Mouse (Mus musculus) spleen, adult 18-20 months (tissue): Measurements from ENCODE around the gene Stk32c.
A peak's percentile ranks its signal among the peaks of the same experiment; 100 is the strongest.

Source experiments
- DNase-seq, 2 experiments: peaks; one replicate each; pipeline ENCODE4 v3.0.0; 2022; ENCODE audit warnings: mixed read lengths in 2 of 2

Gene Stk32c

DNA sequence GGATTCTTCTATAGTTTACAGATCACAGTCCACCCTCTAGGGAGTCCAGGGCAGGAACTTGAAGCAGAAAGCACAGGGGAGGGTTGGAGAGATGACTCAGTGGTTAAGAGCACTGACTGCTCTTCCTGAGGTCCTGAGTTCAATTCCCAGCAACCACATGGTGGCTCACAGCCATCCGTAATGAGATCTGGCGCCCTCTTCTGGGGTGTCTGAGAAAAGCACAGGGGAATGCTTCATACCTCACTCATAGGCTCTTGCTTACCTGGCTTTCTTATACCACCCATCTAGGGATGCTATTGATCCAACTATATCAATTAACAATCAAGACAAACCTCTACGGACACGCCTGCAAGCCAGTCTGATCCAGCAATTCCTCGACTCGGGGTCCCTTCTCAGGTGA, 21.5 kb downstream of the Stk32c start:
- no peak for DNase-seq

DNA sequence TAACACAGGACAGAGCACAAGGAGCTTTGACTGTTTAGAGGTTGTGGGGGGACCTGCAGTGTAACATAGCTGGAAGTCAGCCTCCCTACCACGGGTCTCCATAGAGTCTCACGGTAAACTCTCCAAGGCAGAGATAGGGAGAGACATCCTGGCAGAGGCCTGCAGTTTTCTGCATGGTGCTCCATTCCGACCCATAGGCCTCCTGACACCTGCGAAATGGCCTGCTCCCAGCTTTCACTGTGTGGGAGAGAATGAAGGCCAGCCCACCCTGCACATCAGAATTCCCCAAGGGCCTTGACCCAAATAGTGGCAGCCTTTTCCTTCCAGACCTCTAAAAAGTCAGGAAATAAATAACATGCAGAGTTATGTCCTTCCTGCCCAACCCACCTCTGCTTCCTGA, 22.5 kb downstream of the Stk32c start:
- DNase-seq: no peak

DNA sequence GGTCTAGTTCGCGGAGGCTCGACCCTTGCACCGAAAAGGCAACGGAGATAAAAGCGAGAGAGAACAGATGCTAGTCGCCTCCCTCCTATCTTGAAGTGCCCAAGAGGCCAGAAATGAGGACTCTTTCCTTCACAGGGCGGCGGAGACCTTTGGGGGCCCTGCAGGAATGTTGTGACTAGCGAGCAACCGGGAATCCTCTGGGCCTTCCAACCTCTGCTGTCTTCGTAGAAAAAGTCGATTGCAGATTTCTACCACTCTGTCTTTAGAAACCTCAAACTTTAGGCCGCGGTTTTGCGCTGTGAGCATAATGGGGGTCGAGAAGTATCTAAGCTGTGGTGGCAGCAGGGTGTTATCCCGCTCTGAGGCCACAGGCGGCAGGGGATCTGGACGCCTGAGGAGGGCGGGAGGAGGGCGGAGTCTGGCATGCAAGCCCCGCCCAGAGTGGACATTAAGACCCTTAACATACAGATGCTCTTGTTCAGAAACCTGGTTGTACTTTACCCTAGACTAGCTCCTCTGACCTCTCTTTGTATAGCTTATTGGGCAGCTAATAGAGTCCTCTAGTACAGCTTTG, 24.4 kb downstream of the Stk32c start:
- no peak for DNase-seq

DNA sequence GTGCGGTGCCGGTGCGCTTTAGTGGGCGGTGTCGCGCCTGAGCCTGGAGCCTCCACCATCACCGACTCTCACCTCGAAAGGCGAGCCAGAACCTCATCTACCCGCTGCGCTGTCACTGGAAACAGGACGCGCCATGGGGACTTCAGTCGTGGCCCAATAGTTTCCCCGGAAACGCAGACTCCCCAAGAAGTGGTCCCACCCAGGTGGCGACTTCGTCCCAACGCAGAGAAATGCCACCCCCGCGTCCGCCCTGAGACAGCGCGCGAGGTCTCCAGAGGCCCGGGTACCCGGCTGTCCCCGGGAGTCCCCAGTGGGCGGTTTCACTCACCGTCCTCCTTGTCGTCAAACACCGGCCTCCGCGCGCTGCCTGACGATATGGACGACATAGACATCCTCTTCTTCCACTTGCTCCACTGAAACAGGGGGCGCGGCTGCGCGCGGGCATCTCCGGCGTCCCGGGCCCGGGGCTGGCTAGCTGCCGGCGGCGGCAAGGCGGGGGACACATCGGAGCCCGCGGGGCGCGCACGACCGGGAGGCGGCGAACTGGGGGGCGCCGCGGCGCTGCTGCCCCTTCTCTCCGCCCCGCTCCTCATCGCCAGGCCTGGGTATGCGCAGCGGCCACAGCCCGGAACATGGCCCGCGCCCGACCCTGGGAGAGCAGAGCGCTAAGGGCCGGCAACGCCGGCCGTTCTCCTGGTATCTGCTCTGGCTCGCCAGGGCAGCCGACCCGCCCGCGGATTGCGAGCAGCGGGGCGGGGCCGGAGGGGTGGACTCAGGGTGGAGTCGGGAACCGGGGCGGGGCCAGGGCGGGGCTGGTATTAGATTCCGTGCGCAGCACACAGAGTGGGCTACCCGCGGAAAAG, 25.1 kb downstream of the Stk32c start:
- peak; percentile 21 to 53 for DNase-seq

DNA sequence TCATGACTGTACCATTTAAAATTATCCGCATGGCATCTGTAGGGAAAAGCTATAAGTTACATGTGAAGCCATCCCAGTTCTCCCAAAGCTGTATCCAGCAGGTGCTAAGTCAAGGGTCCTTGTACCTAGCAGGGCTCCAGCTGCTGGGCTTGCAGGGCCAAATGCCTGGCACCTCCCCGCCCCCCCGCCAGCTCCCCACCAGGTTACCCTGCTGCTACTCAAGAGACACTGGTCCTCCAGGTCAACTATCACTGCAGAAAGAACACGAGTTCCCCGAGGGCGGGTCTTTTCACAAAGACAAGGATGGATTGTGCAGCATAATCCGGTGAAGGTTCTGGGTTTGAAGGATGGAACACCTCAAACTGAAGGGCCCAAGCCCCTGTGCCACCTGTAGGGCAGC, 25.8 kb downstream of the Stk32c start:
- no peak for DNase-seq

DNA sequence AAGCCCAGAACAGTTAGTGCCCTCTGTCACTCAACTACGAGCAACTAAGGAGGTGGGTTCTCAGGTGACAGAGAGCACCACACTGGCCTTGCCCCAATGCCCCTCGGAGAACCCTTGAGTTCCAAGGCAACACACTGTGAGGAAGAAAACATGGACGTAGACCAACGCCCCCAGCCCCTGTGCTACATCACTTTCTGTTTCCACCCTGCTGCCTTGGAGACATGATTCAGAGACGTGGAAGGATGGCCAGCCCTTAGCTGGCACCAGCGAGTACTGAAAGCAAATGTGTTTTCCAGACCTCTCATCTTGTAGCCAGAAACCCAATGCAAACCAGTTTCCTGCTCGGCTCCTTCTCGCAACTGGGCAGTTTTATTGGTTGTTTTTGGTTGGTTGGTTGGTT, 26.7 kb downstream of the Stk32c start:
- DNase-seq: no peak

DNA sequence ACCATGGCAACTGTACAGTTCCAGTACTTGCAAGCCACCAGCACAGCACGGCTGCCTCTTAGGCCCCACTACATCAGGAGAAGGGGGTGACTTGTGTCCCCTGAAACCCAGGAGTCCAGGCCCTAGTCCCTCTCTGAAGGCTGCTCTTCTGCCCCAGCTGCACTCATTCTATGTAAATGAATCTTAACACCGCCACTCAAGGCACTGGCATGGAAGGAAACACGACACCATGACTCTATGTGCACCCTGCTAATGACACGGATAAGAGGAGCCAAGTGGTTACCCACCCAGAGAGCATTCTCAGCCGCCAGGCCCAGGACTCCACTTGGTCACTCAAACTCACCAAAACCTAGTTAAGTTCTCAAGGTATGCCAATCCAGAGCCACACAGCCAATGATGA, 27.1 kb downstream of the Stk32c start:
- DNase-seq: no peak

DNA sequence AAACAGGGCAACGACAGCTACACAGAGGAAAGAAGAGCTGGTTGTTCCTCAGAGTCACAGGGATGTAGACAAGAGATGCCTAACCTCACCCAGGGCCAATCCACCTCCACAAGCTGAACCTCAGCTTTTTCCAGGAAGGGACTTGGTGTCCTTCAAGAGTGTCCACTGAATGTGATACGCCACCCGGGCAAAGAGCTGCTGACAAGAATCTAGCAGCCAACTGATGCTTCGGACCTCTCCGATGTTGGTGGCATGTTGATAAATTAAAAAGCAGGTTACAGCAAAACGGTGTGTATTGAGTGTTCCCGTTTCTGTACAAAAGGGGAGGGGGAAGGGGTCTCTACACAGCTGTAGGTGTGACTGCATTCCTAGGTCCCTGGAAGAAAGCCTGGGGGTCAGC, 28.3 kb downstream of the Stk32c start:
- DNase-seq: no peak

DNA sequence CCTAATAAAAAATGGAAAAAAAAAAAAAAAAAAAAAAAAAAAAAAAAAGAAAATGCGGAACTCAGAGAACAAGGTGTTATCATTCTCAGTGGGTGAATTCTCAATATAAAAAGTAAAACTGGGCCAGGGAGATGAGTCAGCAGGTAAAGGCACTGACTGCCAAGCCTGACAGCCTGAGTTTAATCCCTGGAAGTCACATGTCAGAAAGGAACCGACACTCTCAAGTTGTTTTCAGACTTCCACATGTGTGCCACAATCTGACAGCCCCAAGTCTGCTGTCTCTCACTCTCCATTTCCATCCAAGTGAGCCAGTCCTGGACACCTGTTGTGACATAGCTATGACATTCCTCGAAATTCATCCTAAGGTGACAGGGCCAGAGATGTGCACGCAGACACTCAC, 28.7 kb downstream of the Stk32c start:
- DNase-seq: no peak

DNA sequence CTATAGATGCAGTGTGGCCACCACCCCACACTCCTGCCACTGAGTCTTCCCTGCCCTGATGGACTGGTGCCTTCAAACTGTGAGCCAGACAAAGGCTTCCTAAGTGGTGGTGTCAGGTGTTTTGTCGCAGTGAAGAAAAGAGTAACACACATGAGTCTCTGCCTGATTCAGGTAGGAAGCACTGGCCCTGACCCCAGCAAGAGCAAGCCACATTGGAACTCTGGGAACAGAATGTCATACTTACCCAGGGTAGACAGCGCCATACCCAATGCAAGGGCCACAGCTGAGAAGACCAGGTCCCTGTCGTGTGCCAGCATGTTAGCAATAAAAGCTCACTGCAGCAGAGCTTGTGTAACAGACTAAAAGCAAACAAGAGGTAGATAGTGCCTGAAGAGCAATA, 33.0 kb downstream of the Stk32c start:
- DNase-seq: no peak

DNA sequence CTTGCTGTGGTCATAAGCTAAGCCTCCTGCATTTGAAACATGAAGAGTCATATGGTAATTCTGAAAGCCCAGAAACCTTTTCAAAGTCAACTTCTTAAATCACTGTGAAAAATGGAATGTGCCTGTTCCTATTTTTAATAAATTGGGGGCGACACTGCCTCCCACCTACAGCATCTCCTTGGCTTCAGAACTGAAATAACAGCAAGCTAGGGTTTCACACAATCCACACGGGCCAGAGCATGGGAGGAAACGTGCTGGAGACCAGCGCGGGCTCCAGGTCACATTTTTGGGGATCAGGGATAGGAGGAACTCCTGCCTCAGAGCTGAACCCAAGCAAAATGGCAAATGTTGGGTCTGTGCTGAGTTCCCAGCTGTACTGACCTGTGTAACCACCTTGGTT, 33.8 kb downstream of the Stk32c start:
- DNase-seq: no peak

DNA sequence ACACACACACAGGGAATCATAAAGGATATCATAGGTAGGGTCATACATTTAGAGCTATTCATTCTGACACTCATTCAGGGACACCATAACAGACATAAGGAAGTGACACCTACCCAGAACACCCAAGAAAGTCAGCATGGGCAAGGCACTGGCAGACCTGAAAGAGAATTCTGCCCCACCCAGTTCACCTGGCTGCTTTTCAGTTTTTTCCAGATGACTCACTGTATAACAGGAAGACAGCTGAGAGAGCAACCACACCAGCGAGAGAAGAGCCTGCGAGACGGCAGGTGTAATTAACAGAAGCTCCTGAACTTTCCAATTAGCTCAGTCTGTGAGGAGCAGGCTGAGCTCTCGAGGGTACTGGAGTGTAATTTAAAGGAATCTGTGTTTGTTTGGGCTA, 44.0 kb downstream of the Stk32c start:
- no peak for DNase-seq

DNA sequence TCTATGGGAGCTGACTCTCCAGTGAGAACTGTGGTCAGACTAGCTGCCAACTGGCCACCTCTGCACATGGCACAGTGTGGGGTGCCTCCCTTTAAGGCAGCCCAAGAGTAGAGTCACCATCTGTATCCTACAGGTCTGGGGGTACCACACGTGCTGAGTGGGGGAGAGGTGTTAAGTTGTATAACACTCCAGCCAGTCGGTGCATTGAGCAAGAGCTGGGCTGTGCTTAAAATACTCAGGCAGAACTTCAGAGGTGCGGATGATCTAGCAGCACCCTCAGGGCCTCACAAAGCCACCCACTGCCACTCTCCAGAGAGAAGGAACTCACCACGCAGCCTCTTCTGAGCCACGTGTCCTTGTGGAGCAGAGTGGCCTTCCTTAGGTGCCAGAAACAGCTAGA, 48.7 kb downstream of the Stk32c start:
- DNase-seq: no peak

DNA sequence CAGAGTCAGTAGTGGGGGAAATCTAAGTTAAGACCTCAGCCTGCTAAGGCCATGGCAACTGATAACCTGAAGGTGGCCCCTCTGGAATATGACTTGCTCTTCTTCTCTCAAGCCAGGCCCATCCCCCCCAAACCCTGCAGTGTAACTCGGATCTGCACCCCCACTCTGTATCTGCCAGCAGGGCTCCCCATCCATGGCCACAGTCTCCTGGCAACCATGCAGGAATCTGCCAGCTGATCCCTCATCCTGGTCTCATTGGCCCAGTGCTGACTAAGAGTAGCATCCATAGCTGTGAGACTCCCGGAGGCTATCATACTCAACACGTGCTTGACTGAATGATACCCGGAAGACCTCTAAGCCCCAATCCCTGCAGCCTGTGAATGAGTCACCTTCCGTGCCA, 54.2 kb downstream of the Stk32c start:
- DNase-seq: no peak

DNA sequence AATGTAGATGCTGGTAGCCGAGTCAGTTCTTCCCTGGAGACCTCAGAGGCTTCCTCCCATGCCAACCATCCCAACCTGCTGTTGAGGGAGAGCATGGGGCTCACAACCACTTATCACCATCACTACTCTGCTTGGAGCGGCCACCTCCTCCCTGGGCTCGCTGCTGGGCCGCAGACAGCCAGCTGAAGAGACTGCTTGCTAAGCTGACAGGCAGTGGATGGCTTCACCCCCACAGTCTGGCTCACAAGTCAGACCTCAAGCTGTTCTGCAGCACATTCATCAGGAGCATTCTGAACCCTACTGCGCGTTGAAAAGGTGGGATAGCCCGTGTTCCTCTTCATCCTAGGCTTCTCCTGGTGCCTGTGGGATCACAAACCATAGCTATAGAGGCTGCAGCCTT, 54.6 kb downstream of the Stk32c start:
- DNase-seq: no peak

DNA sequence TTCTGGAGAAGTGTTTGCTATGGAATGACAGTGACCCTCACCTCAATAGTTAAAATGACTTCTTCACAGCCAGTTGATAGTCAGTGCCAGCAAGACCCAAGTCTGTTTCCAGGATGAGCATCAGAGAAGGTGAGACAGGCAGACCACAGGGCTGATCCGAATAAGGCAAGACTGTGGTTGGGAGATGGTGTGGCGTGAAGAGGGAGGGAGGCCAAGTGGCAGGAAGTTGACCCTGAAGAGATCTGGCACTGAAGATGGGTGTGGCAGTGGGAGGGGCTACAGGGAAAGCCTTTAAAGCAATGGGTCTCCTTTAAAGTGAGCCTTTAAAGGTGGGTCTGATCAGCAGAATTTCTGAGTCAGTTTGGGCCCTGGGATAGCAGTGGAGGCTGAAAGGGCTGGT, 55.6 kb downstream of the Stk32c start:
- no peak for DNase-seq

DNA sequence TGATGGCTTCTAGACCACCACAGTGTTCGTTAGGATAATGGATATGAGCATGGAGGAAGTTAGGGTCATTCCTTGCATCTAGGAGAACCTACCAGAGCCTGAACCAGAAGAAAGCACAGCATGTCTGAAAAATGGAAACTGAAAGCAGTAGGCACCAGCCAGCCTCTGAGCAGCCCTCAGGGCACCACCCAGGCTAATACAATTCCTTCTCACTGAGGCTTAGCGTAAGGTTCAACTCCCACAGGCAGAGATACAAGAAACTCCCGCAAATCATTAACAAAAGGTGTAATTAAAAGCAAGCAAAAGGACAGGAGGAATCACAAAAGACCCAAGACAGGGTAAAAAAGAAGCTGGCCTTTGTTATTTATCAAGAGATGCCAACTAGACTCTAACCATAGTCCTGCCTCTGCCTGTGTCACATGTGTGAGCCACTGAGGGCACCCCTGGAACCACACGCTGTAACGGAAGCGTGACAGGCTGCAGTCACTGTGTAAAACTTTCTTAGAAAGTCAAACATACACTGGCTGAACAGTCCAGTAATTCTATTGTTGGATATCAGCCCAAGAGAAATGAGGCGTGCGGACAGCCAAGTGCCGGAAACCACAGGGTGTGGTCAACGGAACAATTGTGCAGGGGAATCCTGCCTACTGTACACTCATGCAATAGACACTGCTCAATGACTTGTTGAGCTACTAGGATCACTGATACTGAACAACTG, 56.6 kb downstream of the Stk32c start:
- DNase-seq: no peak

DNA sequence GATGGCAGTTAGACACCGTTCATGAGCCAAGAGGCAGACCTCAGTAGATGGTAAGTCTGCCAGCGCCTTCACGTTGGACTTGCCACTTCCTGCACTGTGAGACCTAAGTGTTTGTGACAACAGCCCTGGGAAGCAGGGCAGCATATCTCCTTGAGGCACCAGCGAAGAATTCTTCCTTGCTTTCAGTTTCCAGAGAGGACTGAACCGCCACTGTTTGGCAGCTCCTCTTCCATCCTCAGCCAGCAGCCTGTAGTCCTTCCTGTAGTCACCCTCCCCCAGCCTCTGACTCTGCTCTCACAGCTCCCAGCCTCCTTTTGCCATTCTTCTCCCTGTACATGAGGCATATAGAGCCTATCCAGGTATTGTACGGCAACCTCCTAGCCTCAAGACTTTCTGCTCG, 60.2 kb downstream of the Stk32c start:
- DNase-seq: no peak

DNA sequence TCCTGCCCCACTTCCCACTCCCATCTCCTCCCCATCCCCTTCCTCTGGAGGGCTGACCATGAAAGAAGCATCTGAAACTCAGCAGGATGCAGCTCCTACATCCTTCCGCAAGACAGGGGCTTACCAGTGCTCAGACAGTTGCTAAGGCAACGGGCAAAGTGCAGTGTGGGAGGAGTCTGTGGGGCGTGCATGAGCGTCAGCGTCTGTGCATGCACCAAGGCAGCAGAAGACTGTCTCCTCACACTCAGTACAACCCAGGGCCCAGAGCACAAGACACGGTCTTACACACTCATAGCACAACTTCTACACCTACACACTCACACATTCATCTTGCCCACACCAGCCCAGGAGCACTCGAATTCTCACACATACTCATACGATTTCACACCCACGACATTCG, 62.0 kb downstream of the Stk32c start:
- no peak for DNase-seq

DNA sequence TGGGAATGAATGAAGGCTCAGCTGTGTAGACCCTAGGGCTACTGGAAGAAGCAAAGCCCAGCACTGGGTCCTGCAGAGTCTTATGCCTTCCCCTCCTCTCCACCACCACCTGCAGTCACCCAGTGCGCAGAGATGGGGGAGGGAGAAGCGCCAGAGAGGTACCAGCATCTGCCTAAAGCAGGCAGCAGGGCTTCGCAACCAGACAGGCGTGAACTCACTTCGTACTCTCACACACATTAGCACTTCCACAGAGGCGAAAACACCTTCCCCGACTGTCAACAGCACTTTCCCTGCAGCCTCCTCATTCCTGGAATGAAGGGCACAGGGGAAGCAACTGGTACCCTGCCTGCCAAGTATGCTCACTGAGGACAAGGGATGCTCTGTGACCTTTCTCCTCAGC, 63.7 kb downstream of the Stk32c start:
- no peak for DNase-seq

DNA sequence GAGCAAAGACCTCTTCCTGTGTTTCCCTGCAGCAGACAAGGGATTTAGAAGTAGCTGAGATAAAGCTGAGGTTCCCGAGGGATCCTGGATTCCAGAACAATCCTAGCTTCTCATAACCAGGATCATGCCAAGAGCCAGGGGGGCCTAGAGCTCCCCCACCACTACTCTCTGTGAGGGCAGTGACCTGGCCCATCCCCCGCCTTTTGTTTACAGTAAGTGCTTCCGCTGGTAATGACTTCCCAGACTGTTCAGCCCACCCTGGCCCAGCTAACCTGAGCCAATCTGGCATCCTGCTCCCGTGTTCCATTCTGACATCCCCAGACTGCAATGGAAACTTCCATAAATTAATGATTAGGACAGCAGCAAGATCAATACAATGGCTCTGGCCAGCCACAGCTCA, 65.7 kb downstream of the Stk32c start:
- no peak for DNase-seq

DNA sequence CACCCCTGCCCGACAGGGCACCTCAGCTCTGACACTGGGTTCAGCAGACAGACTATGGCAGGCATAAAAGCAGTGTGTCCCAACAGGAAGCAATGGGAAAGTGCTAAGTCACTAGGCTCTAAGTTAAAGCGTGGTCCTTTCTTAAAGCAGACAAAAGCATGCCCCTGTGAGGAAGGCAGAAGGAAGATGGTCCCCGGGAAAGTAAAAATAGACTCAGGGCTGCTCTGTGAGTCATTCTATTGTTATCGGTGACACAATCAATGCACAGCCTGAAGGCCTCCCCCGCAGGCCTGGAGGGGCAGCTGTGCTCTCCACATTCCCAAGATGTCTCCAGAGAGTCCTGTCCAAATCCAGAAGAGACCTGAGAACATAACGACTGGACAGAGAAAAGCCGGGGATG, 67.2 kb downstream of the Stk32c start:
- DNase-seq: no peak

DNA sequence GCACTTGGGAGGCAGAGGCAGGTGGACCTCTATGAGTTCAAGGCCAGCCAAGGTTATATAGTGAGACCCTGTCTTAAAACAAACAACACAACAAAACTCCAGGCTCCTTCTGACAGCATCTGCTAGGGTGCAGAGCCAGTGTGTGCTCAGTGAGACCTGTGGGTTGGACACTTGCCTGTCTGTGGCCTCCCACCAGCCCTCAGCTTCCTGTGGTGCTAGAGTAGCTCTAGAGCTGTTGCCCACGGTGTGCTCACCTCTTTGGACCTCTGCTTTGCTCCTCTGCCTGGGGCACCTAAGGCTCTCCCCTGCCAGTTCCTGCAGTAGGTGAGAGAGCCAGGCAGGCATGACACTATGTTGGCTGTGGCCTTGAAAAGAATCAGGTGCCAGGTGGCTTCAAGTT, 69.3 kb downstream of the Stk32c start:
- DNase-seq: no peak

DNA sequence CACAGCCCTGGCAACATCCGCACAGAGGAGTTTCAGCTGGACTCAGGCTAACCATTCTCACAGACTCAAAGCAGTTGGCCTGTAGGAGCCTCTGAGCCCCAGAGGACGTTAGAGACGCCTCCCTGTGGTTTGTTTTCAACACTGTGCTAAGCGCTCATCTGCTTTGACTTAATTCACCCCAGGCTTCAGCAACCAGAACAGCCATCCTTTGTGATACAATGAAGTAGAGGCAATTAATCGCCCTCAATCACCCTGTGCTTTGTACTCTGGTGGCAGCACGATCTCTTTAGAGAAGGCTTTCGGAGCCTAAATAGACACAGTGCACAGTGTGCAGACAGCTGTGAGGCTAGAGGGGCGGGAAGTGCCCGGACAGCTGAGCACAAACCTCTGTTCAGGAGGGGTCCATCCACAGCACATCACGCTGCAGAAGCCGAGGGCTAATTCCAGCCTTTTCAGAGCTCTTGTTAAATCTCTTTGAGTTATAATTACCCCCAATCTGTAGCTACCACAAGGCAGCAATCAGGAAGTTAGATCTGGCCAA, 73.1 kb downstream of the Stk32c start:
- DNase-seq: no peak
